Mouse (Mus musculus): ENCODE measurements around the gene Rab5b. TPM values are rescaled to one million over a fixed set of nuclear protein-coding genes. Genes with fewer than 3 reads are reported as not detected.

The Rab5b gene
- polyA plus RNA-seq, 1 experiment from 2014 or later, result 89.4 TPM

- DNase-seq (ENCODE audit: low spot score), result no peak
- Histone ChIP-seq H3K4me1 (ENCODE audit: control insufficient read depth, insufficient read depth, low read length) (no peaks in the 10 kb centered on the region), H3K9me3 (replicated peaks; ENCODE audit: control insufficient read depth, low read length) (no peaks in the 10 kb centered on the region), H3K9ac (ENCODE audit: low read length) (no peak overlapping the region), H3K27ac (ENCODE audit: low read depth, low read length) (no peak overlapping the region), H3K27me3 (replicated peaks; ENCODE audit: control insufficient read depth, insufficient read depth, low read length) (no peaks in the 10 kb centered on the region), H3K4me2 (ENCODE audit: low read length) (no peak overlapping the region), H3K4me3 (ENCODE audit: low read depth, low read length) (no peak overlapping the region), H3K36me3 (ENCODE audit: control insufficient read depth, insufficient read depth, low read length) (no peaks in the 10 kb centered on the region)
- no peak for ATAC-seq
- WGBS, result 67% methylated on average over 9 of the region's 9 CpGs
Measured at GRCm38 (mm10) chr10:128659490-128659889, 36.6 kb downstream of the Rab5b start.

GRCm38 (mm10) chr10:128657844-128658243 lies 38.2 kb downstream of the Rab5b start:
- WGBS, result 59% methylated on average over 9 of the region's 9 CpGs
- no peaks in the 10 kb centered on the region for H3K9me3 ChIP-seq (replicated peaks; ENCODE audit: control insufficient read depth, low read length)

DNA sequence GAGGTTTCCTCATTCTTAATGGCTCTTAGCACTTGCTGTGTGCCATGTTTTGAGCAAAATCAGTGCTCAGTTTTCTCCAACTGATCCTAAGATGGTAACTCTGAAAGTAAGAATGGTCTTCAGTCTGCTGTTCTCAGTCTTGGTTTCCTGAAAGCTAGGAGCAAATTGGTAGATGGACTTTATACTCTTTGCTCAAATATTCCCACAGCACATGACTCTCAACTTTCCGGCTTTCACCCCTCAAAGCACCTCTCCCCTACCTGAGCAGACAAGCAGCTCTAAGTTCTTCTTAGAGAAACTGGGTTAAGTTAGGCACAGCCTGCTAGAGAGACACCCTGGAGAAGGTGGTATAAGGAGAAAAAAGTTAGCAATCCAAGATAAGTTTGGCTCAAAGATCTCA lies 39.3 kb downstream of the Rab5b start:
- Histone ChIP-seq H3K27me3 (replicated peaks; ENCODE audit: control insufficient read depth, insufficient read depth, low read length) (no peaks in the 10 kb centered on the region), H3K4me1 (ENCODE audit: control insufficient read depth, insufficient read depth, low read length) (no peaks in the 10 kb centered on the region), H3K4me2 (ENCODE audit: low read length) (no peak overlapping the region), H3K36me3 (ENCODE audit: control insufficient read depth, insufficient read depth, low read length) (no peaks in the 10 kb centered on the region), H3K9me3 (replicated peaks; ENCODE audit: control insufficient read depth, low read length) (no peaks in the 10 kb centered on the region), H3K4me3 (ENCODE audit: low read depth, low read length) (no peak overlapping the region), H3K9ac (ENCODE audit: low read length) (no peak overlapping the region), H3K27ac (ENCODE audit: low read depth, low read length) (no peak overlapping the region)
- DNase-seq (ENCODE audit: low spot score), result no peak
- no peak for ATAC-seq
- WGBS, result 96% methylated on average over 1 of the region's 1 CpGs

More at GRCm38 (mm10) chr10:128657844-128658243, 38.2 kb downstream of the Rab5b start:
- ATAC-seq, result no peak
- Histone ChIP-seq H3K27ac (ENCODE audit: low read depth, low read length) (no peak overlapping the region), H3K4me2 (ENCODE audit: low read length) (no peak overlapping the region), H3K4me1 (ENCODE audit: control insufficient read depth, insufficient read depth, low read length) (no peaks in the 10 kb centered on the region), H3K27me3 (replicated peaks; ENCODE audit: control insufficient read depth, insufficient read depth, low read length) (no peaks in the 10 kb centered on the region), H3K4me3 (ENCODE audit: low read depth, low read length) (no peak overlapping the region), H3K9ac (ENCODE audit: low read length) (no peak overlapping the region), H3K36me3 (ENCODE audit: control insufficient read depth, insufficient read depth, low read length) (no peaks in the 10 kb centered on the region)
- no peak for DNase-seq (ENCODE audit: low spot score)

DNA sequence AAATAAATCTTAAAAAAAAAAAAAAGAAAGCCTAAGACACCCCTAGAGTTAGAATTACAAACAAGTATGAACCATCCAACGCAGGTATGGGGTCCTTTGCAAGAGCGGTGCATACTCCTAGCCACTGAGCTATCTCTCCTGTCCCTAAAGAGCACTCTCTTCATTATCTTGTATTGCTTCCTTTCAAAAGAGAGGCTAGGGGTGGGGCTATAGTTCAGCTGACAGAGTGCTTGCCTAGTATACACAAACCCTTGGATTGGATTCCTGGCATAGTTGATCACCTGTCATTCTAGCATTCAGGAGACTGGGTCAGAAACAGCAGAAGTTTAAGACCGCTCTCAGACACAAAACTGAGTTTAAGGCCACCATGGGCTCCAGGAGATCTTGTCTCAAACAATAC lies 40.8 kb downstream of the Rab5b start:
- no peak overlapping the region for H3K4me2 ChIP-seq (ENCODE audit: low read length)
- H3K9me3 ChIP-seq (replicated peaks; ENCODE audit: control insufficient read depth, low read length), result no peaks in the 10 kb centered on the region
- ATAC-seq, result no peak
- no peaks in the 10 kb centered on the region for H3K4me1 ChIP-seq (ENCODE audit: control insufficient read depth, insufficient read depth, low read length)
- H3K36me3 ChIP-seq (ENCODE audit: control insufficient read depth, insufficient read depth, low read length), result no peaks in the 10 kb centered on the region
- WGBS, result 89% methylated on average over 3 of the region's 3 CpGs
- no peak overlapping the region for H3K4me3 ChIP-seq (ENCODE audit: low read depth, low read length)
- H3K27ac ChIP-seq (ENCODE audit: low read depth, low read length), result no peak overlapping the region
- H3K27me3 ChIP-seq (replicated peaks; ENCODE audit: control insufficient read depth, insufficient read depth, low read length), result no peaks in the 10 kb centered on the region
- H3K9ac ChIP-seq (ENCODE audit: low read length), result no peak overlapping the region
- DNase-seq (ENCODE audit: low spot score), result no peak

DNA sequence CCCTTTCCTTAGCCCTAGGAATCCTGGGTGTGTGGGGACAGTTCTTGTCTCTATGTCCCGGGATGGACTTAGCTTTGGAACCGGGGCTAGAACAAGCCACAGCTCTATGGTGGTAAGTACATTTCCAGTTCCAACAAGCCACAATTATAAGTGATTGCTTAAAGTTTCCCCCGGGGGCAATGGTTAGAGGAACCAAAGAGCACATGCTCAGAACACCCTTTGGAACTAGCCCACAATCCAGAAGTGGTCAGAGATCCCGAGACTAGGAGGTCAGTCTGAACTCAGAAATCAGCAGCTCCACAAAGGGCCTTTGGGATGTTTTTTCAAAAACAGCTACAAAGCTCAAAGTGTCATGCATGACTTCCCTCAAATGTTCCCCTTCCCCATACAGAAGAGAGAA lies 42.2 kb downstream of the Rab5b start:
- H3K27ac ChIP-seq (ENCODE audit: low read depth, low read length), result no peak overlapping the region
- no peaks in the 10 kb centered on the region for H3K9me3 ChIP-seq (replicated peaks; ENCODE audit: control insufficient read depth, low read length)
- no peaks in the 10 kb centered on the region for H3K27me3 ChIP-seq (replicated peaks; ENCODE audit: control insufficient read depth, insufficient read depth, low read length)
- no peaks in the 10 kb centered on the region for H3K36me3 ChIP-seq (ENCODE audit: control insufficient read depth, insufficient read depth, low read length)
- H3K4me3 ChIP-seq (ENCODE audit: low read depth, low read length), result no peak overlapping the region
- no peak overlapping the region for H3K4me2 ChIP-seq (ENCODE audit: low read length)
- H3K4me1 ChIP-seq (ENCODE audit: control insufficient read depth, insufficient read depth, low read length), result no peaks in the 10 kb centered on the region
- DNase-seq (ENCODE audit: low spot score) (no peak), ATAC-seq (no peak)
- H3K9ac ChIP-seq (ENCODE audit: low read length), result no peak overlapping the region
- 79% methylated on average over 4 of the region's 4 CpGs for WGBS

- H3K36me3 ChIP-seq (ENCODE audit: control insufficient read depth, insufficient read depth, low read length), result peaks cover 5% of the 10 kb centered on the region
- H3K4me1 ChIP-seq (ENCODE audit: control insufficient read depth, insufficient read depth, low read length), result peaks cover 5% of the 10 kb centered on the region
- DNase-seq (ENCODE audit: low spot score) (peak; percentile 80), ATAC-seq (peak; percentile 85)
- peak overlapping the region; percentile 71 for H3K27ac ChIP-seq (ENCODE audit: low read depth, low read length)
- 6% methylated on average over 10 of the region's 13 CpGs for WGBS
- peak overlapping the region; percentile 52 for H3K4me3 ChIP-seq (ENCODE audit: low read depth, low read length)
- no peaks in the 10 kb centered on the region for H3K9me3 ChIP-seq (replicated peaks; ENCODE audit: control insufficient read depth, low read length)
- peak overlapping the region; percentile 68 for H3K4me2 ChIP-seq (ENCODE audit: low read length)
- H3K27me3 ChIP-seq (replicated peaks; ENCODE audit: control insufficient read depth, insufficient read depth, low read length), result no peaks in the 10 kb centered on the region
- H3K9ac ChIP-seq (ENCODE audit: low read length), result peak overlapping the region; percentile 61
Measured at GRCm38 (mm10) chr10:128646139-128647089, 49.6 kb downstream of the Rab5b start.

GRCm38 (mm10) chr10:128645111-128646011 lies 50.7 kb downstream of the Rab5b start, which contains the start of gene Ikzf4:
Gene Ikzf4, minus strand, starts transcription at chr10:128645991.
- 2% methylated on average over 36 of the region's 36 CpGs for WGBS

GRCm38 (mm10) chr10:128642749-128643148 lies 53.3 kb downstream of the Rab5b start:
- H3K4me1 ChIP-seq (ENCODE audit: control insufficient read depth, insufficient read depth, low read length), result peaks cover 5% of the 10 kb centered on the region
- H3K9ac ChIP-seq (ENCODE audit: low read length), result no peak overlapping the region
- H3K9me3 ChIP-seq (replicated peaks; ENCODE audit: control insufficient read depth, low read length), result no peaks in the 10 kb centered on the region
- WGBS, result 83% methylated on average over 6 of the region's 6 CpGs
- DNase-seq (ENCODE audit: low spot score) (no peak), ATAC-seq (no peak)
- peaks cover 36% of the 10 kb centered on the region for H3K36me3 ChIP-seq (ENCODE audit: control insufficient read depth, insufficient read depth, low read length)
- no peaks in the 10 kb centered on the region for H3K27me3 ChIP-seq (replicated peaks; ENCODE audit: control insufficient read depth, insufficient read depth, low read length)
- no peak overlapping the region for H3K4me3 ChIP-seq (ENCODE audit: low read depth, low read length)
- H3K4me2 ChIP-seq (ENCODE audit: low read length), result no peak overlapping the region
- no peak overlapping the region for H3K27ac ChIP-seq (ENCODE audit: low read depth, low read length)

More at GRCm38 (mm10) chr10:128645111-128646011, 50.7 kb downstream of the Rab5b start, which contains the start of gene Ikzf4:
- Histone ChIP-seq H3K9ac (ENCODE audit: low read length) (peak within 1 kb of the TSS; percentile 72), H3K36me3 (ENCODE audit: control insufficient read depth, insufficient read depth, low read length) (peaks cover 15% of the 10 kb centered on the region), H3K9me3 (replicated peaks; ENCODE audit: control insufficient read depth, low read length) (no peaks in the 10 kb centered on the region), H3K4me1 (ENCODE audit: control insufficient read depth, insufficient read depth, low read length) (peaks cover 5% of the 10 kb centered on the region), H3K27me3 (replicated peaks; ENCODE audit: control insufficient read depth, insufficient read depth, low read length) (no peaks in the 10 kb centered on the region), H3K4me2 (ENCODE audit: low read length) (peak within 1 kb of the TSS; percentile 68), H3K27ac (ENCODE audit: low read depth, low read length) (peak within 1 kb of the TSS; percentile 86), H3K4me3 (ENCODE audit: low read depth, low read length) (peak within 1 kb of the TSS; percentile 52)
- DNase-seq (ENCODE audit: low spot score) (peak; percentile 69), ATAC-seq (peak; percentile 86)
